Mouse (Mus musculus) ovary, postnatal 14 days (tissue): ENCODE measurements around the gene Spaar.

Experiments
- DNase-seq: peaks from one replicate; pipeline ENCODE4 v3.0.0; 2022; ENCODE audit warnings: low spot score

The Spaar gene

GRCm38 (mm10) chr4:43729794-43730550, at the start of gene Spaar:
Gene Spaar (plus strand): TSS chr4:43730034.
- no peak for DNase-seq

- DNase-seq, result no peak
Measured at GRCm38 (mm10) chr4:43690021-43690420, 39.8 kb upstream of the Spaar start.

- DNase-seq, result no peak
Measured at GRCm38 (mm10) chr4:43691026-43691425, 38.8 kb upstream of the Spaar start.

- DNase-seq, result no peak
Measured at GRCm38 (mm10) chr4:43693806-43694241, 36.0 kb upstream of the Spaar start.

- no peak for DNase-seq
Measured at GRCm38 (mm10) chr4:43694439-43695248, 35.2 kb upstream of the Spaar start.

GRCm38 (mm10) chr4:43695249-43695671, 34.6 kb upstream of the Spaar start:
- peak; percentile 32 for DNase-seq

- DNase-seq, result no peak
Measured at GRCm38 (mm10) chr4:43696561-43696960, 33.3 kb upstream of the Spaar start.

GRCm38 (mm10) chr4:43700707-43701106, 29.1 kb upstream of the Spaar start, which contains the start of gene Olfr70:
Gene Olfr70 (minus strand): TSS chr4:43700807.
- DNase-seq, result no peak

- DNase-seq, result no peak
Measured at GRCm38 (mm10) chr4:43703439-43703838, 26.4 kb upstream of the Spaar start.

- DNase-seq, result no peak
Measured at GRCm38 (mm10) chr4:43703851-43704250, 26.0 kb upstream of the Spaar start.

- DNase-seq, result no peak
Measured at GRCm38 (mm10) chr4:43705991-43706390, 23.8 kb upstream of the Spaar start.

- no peak for DNase-seq
Measured at GRCm38 (mm10) chr4:43709869-43710268, 20.0 kb upstream of the Spaar start, which contains the start of gene Olfr71. Gene Olfr71 (minus strand): TSS chr4:43710255.

GRCm38 (mm10) chr4:43711821-43712220, 18.0 kb upstream of the Spaar start:
- peak; percentile 80 for DNase-seq

GRCm38 (mm10) chr4:43713652-43714219, 16.1 kb upstream of the Spaar start:
- no peak for DNase-seq

GRCm38 (mm10) chr4:43720491-43721228, 9.2 kb upstream of the Spaar start:
- DNase-seq, result no peak

GRCm38 (mm10) chr4:43722191-43722590, 7.6 kb upstream of the Spaar start:
- no peak for DNase-seq

GRCm38 (mm10) chr4:43724764-43725163, 5.1 kb upstream of the Spaar start:
- DNase-seq, result no peak

- no peak for DNase-seq
Measured at GRCm38 (mm10) chr4:43726228-43726993, 3.4 kb upstream of the Spaar start.

GRCm38 (mm10) chr4:43726995-43727394, 2.8 kb upstream of the Spaar start, which contains the start of gene Hrct1:
Gene Hrct1 (plus strand): TSS chr4:43727188.
- peak; percentile 54 for DNase-seq

GRCm38 (mm10) chr4:43727718-43728575, 1.9 kb upstream of the Spaar start:
- no peak for DNase-seq
